13 mouse cellular contexts compared by ENCODE assay signal in the genomic region with DNA sequence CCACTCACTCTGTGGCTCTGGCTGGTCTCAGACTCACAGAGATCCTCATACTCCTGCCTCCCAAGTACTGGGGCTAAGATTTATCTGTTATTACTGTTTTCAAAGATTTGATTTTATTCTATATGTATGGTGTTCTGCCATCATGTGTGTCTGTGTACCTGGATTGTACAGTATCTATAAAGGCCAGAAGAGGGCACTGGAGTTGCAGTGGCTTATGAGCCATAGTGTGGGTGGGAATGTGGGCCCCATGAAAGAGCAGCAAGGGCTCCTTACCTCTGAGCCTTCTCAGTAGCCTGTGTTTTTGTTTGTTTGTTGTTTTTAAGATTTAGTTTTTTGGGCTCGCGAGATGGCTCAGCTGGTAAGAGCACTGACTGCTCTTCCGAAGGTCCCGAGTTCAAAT. TPM values are rescaled to one million over a fixed set of nuclear protein-coding genes. Genes with fewer than 3 reads are reported as not detected.
DNase-seq lines count a peak whose midpoint lies in the region; ATAC-seq and TF ChIP-seq lines count a peak whose summit lies in the region.
"Had no signal": no experiment of that assay in that cellular context is flagged by ENCODE, and none has a peak within 500 bp of the region (broad histone marks: within the 10 kb centered on the region; RNA-seq: fewer than 3 reads in every experiment).

No protein-coding gene starts in this region.

- 96% methylated on average over 4 of the region's 4 CpGs for WGBS in cerebellum, adult 2 months
- 92% methylated on average over 4 of the region's 4 CpGs for WGBS in liver, embryonic 14.5 days (ENCODE audit: insufficient replicate concordance)
- 94% methylated on average over 4 of the region's 4 CpGs for WGBS in liver, embryonic 11.5 days

- H3K36me3 ChIP-seq in liver, embryonic 14.5 days (replicated peaks; ENCODE audit: control insufficient read depth, insufficient read depth, low read depth), result peaks cover 4% of the 10 kb centered on the region
- H3K36me3 ChIP-seq in liver, embryonic 11.5 days (ENCODE audit: control insufficient read depth, insufficient read depth, low read length), result peaks cover 20% of the 10 kb centered on the region
- peaks cover 0 to 9% of the 10 kb centered on the region in 2 experiments; a peak in 2 of 4 replicates for H3K36me3 ChIP-seq in MEL (ENCODE audit: control insufficient read depth in 1 of 2, insufficient read depth in 2 of 2, low read length in 2 of 2)
- H3K36me3 ChIP-seq: midbrain, embryonic 15.5 days had no signal

- no peak overlapping the region for H3K9ac ChIP-seq in liver, embryonic 14.5 days (replicated peaks)
- no peak overlapping the region for H3K9ac ChIP-seq in liver, embryonic 11.5 days (ENCODE audit: low read depth, low read length)
- no peak overlapping the region for H3K9ac ChIP-seq in MEL (ENCODE audit: control insufficient read depth, low read depth, low read length, poor library complexity, severe bottlenecking)
- H3K9ac ChIP-seq: midbrain, embryonic 15.5 days had no signal

- TF ChIP-seq EP300 in liver, embryonic 14.5 days (IDR thresholded peaks at IDR 0.05; ENCODE audit: low read depth), result no peak
- TF ChIP-seq EP300 in MEL (IDR thresholded peaks at IDR 0.05; ENCODE audit: low read depth in 1 of 2, low read length in 2 of 2), result no peak

- ATAC-seq in liver, embryonic 14.5 days (ENCODE audit: insufficient read depth), result no peak
- ATAC-seq in liver, embryonic 11.5 days (replicated peaks; ENCODE audit: low FRiP score), result no peak
- ATAC-seq in megakaryocyte progenitor cell, adult 5-6 weeks (replicated peaks; ENCODE audit: poor library complexity), result peak; percentile 72
- ATAC-seq: midbrain, embryonic 15.5 days had no signal

- H3K4me3 ChIP-seq in cerebellum, adult 2 months (replicated peaks; ENCODE audit: insufficient read depth, low read depth, low read length), result no peak overlapping the region
- H3K4me3 ChIP-seq in liver, embryonic 14.5 days (ENCODE audit: insufficient read depth in 1 of 2, low read depth in 2 of 2, low read length in 2 of 2), result no peak overlapping the region
- no peak overlapping the region for H3K4me3 ChIP-seq in liver, embryonic 11.5 days (ENCODE audit: low read depth, low read length)
- no peak overlapping the region for H3K4me3 ChIP-seq in MEL (ENCODE audit: control insufficient read depth in 1 of 2, insufficient read depth in 1 of 2, low read depth in 2 of 2, low read length in 2 of 2)
- H3K4me3 ChIP-seq: midbrain, embryonic 15.5 days had no signal

- no peaks in the 10 kb centered on the region for H3K27me3 ChIP-seq in cerebellum, adult 2 months (ENCODE audit: control insufficient read depth, insufficient read depth, low read length)
- H3K27me3 ChIP-seq in liver, embryonic 14.5 days (ENCODE audit: control insufficient read depth, insufficient read depth, low read length), result no peaks in the 10 kb centered on the region
- no peaks in the 10 kb centered on the region for H3K27me3 ChIP-seq in liver, embryonic 11.5 days (replicated peaks; ENCODE audit: control insufficient read depth, insufficient read depth, low read length)
- H3K27me3 ChIP-seq in MEL (ENCODE audit: control insufficient read depth in 1 of 2, insufficient read depth in 2 of 2, low read length in 2 of 2), result no peaks in the 10 kb centered on the region
- H3K27me3 ChIP-seq: midbrain, embryonic 15.5 days had no signal

- H3K4me1 ChIP-seq in cerebellum, adult 2 months (ENCODE audit: control insufficient read depth, insufficient read depth, low read length), result peaks cover 6% of the 10 kb centered on the region
- H3K4me1 ChIP-seq in liver, embryonic 14.5 days (replicated peaks; ENCODE audit: control insufficient read depth in 2 of 2, insufficient read depth in 2 of 2, low read length in 1 of 2), result peaks cover 9 to 17% of the 10 kb centered on the region in 2 experiments
- H3K4me1 ChIP-seq in liver, embryonic 11.5 days (replicated peaks; ENCODE audit: control insufficient read depth, insufficient read depth, low read length), result peaks cover 19% of the 10 kb centered on the region
- peaks cover 6 to 12% of the 10 kb centered on the region in 2 experiments for H3K4me1 ChIP-seq in MEL (ENCODE audit: control insufficient read depth in 1 of 2, insufficient read depth in 2 of 2, low read length in 2 of 2)
- H3K4me1 ChIP-seq: midbrain, embryonic 15.5 days had no signal

- no peak for DNase-seq in cerebellum, adult 2 months
- no peak for DNase-seq in cerebellum, adult 9-10 months
- DNase-seq in liver, embryonic 14.5 days (ENCODE audit: low read depth in 3 of 3, low spot score in 3 of 3), result no peak
- DNase-seq in liver, embryonic 11.5 days (ENCODE audit: low spot score), result no peak
- peak; percentile 59 for DNase-seq in MEL (ENCODE audit: low read depth, low spot score)
- no peak for DNase-seq in cerebellum, postnatal 4 days (ENCODE audit: low spot score in 2 of 2)
- DNase-seq in urinary bladder, postnatal 25 days (ENCODE audit: low spot score), result no peak
- DNase-seq: cerebellum, adult 8-10 months; gastrocnemius, postnatal 10 days; heart, postnatal 36 days; kidney, postnatal 25 days had no signal

- TF ChIP-seq POLR2A in cerebellum, adult 2 months (IDR thresholded peaks at IDR 0.05; ENCODE audit: borderline replicate concordance, insufficient read depth, low read length), result no peak
- TF ChIP-seq POLR2A in MEL (IDR thresholded peaks at IDR 0.05; ENCODE audit: control insufficient read depth in 1 of 2, insufficient read depth in 1 of 2, low read depth in 1 of 2, low read length in 2 of 2, poor library complexity in 1 of 2), result no peak

- peak; percentile 36; the same call in 1 of the 2 replicates for TF ChIP-seq CTCF in cerebellum, adult 2 months (IDR thresholded peaks at IDR 0.05; ENCODE audit: borderline replicate concordance, insufficient read depth, low read depth, low read length)
- TF ChIP-seq CTCF in liver, embryonic 14.5 days (IDR thresholded peaks at IDR 0.05; ENCODE audit: low read depth), result peak; percentile 75
- peak; percentile 37 to 58 (median 44); a peak in 5 of 6 replicates for TF ChIP-seq CTCF in MEL (IDR thresholded peaks at IDR 0.05 in 2 of 3, conservative IDR thresholded peaks at IDR 0.05 in 1 of 3; ENCODE audit: control insufficient read depth in 1 of 3, insufficient read depth in 1 of 3, low read depth in 2 of 3, low read length in 3 of 3, poor library complexity in 1 of 3, severe bottlenecking in 1 of 3)

- peak; percentile 52 for TF ChIP-seq RAD21 in MEL (IDR thresholded peaks at IDR 0.05; ENCODE audit: low read depth, low read length)

- H3K79me2 ChIP-seq in MEL (ENCODE audit: control insufficient read depth, insufficient read depth, low read length, poor library complexity), result no peaks in the 10 kb centered on the region; the same call in 1 of the 2 replicates

- H3K27ac ChIP-seq in cerebellum, adult 2 months (ENCODE audit: insufficient read depth, low read length), result no peak overlapping the region
- no peak overlapping the region for H3K27ac ChIP-seq in liver, embryonic 14.5 days
- no peak overlapping the region for H3K27ac ChIP-seq in liver, embryonic 11.5 days (ENCODE audit: low read depth, low read length)
- no peak overlapping the region for H3K27ac ChIP-seq in MEL (ENCODE audit: control insufficient read depth, low read depth, low read length)
- H3K27ac ChIP-seq: midbrain, embryonic 15.5 days had no signal

- H3K4me2 ChIP-seq in liver, embryonic 14.5 days (ENCODE audit: low read depth), result no peak overlapping the region
- H3K4me2 ChIP-seq in liver, embryonic 11.5 days, result no peak overlapping the region
- H3K4me2 ChIP-seq: midbrain, embryonic 15.5 days had no signal

- H3K9me3 ChIP-seq in liver, embryonic 14.5 days (ENCODE audit: control insufficient read depth, low read length), result no peaks in the 10 kb centered on the region
- no peaks in the 10 kb centered on the region for H3K9me3 ChIP-seq in liver, embryonic 11.5 days (ENCODE audit: control insufficient read depth, low read length)
- no peaks in the 10 kb centered on the region for H3K9me3 ChIP-seq in MEL (replicated peaks; ENCODE audit: insufficient read depth, low read length)
- H3K9me3 ChIP-seq: midbrain, embryonic 15.5 days had no signal

RNA-seq across cellular contexts. Expression of a gene that starts 6.9 kb away (rescaled TPM):
- polyA plus RNA-seq in cerebellum, adult 2 months (2012; rRNA removed), result 61.4 and 66.0 TPM in 2 replicates
- polyA plus RNA-seq in liver, embryonic 14.5 days (2012; rRNA removed), result 33.0 and 38.0 TPM in 2 replicates
- polyA plus RNA-seq in liver, embryonic 14.5 days (2014; fragmentation: Nextera tagmentation; extraction: Ambion mirVana), result 15.6 TPM in 2 replicates
- 53.1 and 53.4 TPM in 2 replicates for polyA plus RNA-seq in liver, embryonic 11.5 days (2014; fragmentation: Nextera tagmentation; extraction: Ambion mirVana)
- 45.1 and 50.7 TPM in 2 replicates for total RNA-seq in MEL (2012; rRNA removed)
- polyA plus RNA-seq in MEL (2012; ENCODE audit: insufficient read depth in 1 of 2, insufficient read length in 2 of 2, low read depth in 1 of 2, low replicate concordance in 2 of 2, missing spikeins in 1 of 2), result 10 to 100 TPM in 1 of 2 experiments, not detected in 1; 51.4 TPM
- 9.0 and 16.0 TPM in 2 replicates for total RNA-seq in megakaryocyte progenitor cell, adult 5-6 weeks (2015)
- 11.2 and 11.3 TPM in 2 replicates for total RNA-seq in megakaryocyte progenitor cell, adult 5-6 weeks (2017)

RNA-seq across cellular contexts. Expression of a gene that starts 33.0 kb away (rescaled TPM):
- 45.5 and 46.3 TPM in 2 replicates for polyA plus RNA-seq in cerebellum, adult 2 months (2012; rRNA removed)
- 14.7 and 16.1 TPM in 2 replicates for polyA plus RNA-seq in liver, embryonic 14.5 days (2012; rRNA removed)
- 3.3 and 4.5 TPM in 2 replicates for polyA plus RNA-seq in liver, embryonic 14.5 days (2014; fragmentation: Nextera tagmentation; extraction: Ambion mirVana)
- polyA plus RNA-seq in liver, embryonic 11.5 days (2014; fragmentation: Nextera tagmentation; extraction: Ambion mirVana), result 7.1 and 7.9 TPM in 2 replicates
- 4.4 and 5.2 TPM in 2 replicates for total RNA-seq in MEL (2012; rRNA removed)
- 10 to 100 TPM in 1 of 2 experiments, not detected in 1; 12.1 TPM for polyA plus RNA-seq in MEL (2012; ENCODE audit: insufficient read depth in 1 of 2, insufficient read length in 2 of 2, low read depth in 1 of 2, low replicate concordance in 2 of 2, missing spikeins in 1 of 2)
- 2.5 and 2.8 TPM in 2 replicates for total RNA-seq in megakaryocyte progenitor cell, adult 5-6 weeks (2015)
- 1.4 and 2.4 TPM in 2 replicates for total RNA-seq in megakaryocyte progenitor cell, adult 5-6 weeks (2017)

RNA-seq across cellular contexts. Expression of a gene that starts 39.6 kb away (rescaled TPM):
- polyA plus RNA-seq in cerebellum, adult 2 months (2012; rRNA removed), result 0.38 and 0.43 TPM in 2 replicates
- 0.03 and 0.04 TPM in 2 replicates for polyA plus RNA-seq in liver, embryonic 14.5 days (2012; rRNA removed)
- not detected in 2 replicates for polyA plus RNA-seq in liver, embryonic 14.5 days (2014; fragmentation: Nextera tagmentation; extraction: Ambion mirVana)
- 0.45 and 0.51 TPM in 2 replicates for polyA plus RNA-seq in liver, embryonic 11.5 days (2014; fragmentation: Nextera tagmentation; extraction: Ambion mirVana)
- 2.0 and 2.5 TPM in 2 replicates for total RNA-seq in MEL (2012; rRNA removed)
- 1 to 10 TPM in 1 of 2 experiments, not detected in 1; 6.5 TPM for polyA plus RNA-seq in MEL (2012; ENCODE audit: insufficient read depth in 1 of 2, insufficient read length in 2 of 2, low read depth in 1 of 2, low replicate concordance in 2 of 2, missing spikeins in 1 of 2)
- total RNA-seq in megakaryocyte progenitor cell, adult 5-6 weeks (2015), result not detected in 2 replicates
- total RNA-seq in megakaryocyte progenitor cell, adult 5-6 weeks (2017), result not detected in 2 replicates

RNA-seq across cellular contexts. Expression of a gene that starts 39.8 kb away (rescaled TPM):
- 98.9 and 101 TPM in 2 replicates for polyA plus RNA-seq in cerebellum, adult 2 months (2012; rRNA removed)
- 27.0 and 27.1 TPM in 2 replicates for polyA plus RNA-seq in liver, embryonic 14.5 days (2012; rRNA removed)
- 25.1 and 25.4 TPM in 2 replicates for polyA plus RNA-seq in liver, embryonic 14.5 days (2014; fragmentation: Nextera tagmentation; extraction: Ambion mirVana)
- polyA plus RNA-seq in liver, embryonic 11.5 days (2014; fragmentation: Nextera tagmentation; extraction: Ambion mirVana), result 38.6 and 46.2 TPM in 2 replicates
- total RNA-seq in MEL (2012; rRNA removed), result 49.5 and 62.8 TPM in 2 replicates
- polyA plus RNA-seq in MEL (2012; ENCODE audit: insufficient read depth in 1 of 2, insufficient read length in 2 of 2, low read depth in 1 of 2, low replicate concordance in 2 of 2, missing spikeins in 1 of 2), result 10 to 100 TPM in 1 of 2 experiments, not detected in 1; 73.0 TPM
- total RNA-seq in megakaryocyte progenitor cell, adult 5-6 weeks (2015), result 42.0 and 43.3 TPM in 2 replicates
- total RNA-seq in megakaryocyte progenitor cell, adult 5-6 weeks (2017), result 32.0 and 35.2 TPM in 2 replicates

RNA-seq across cellular contexts. Expression of a gene that starts 40.1 kb away (rescaled TPM):
- 24.8 and 27.5 TPM in 2 replicates for polyA plus RNA-seq in cerebellum, adult 2 months (2012; rRNA removed)
- polyA plus RNA-seq in liver, embryonic 14.5 days (2012; rRNA removed), result 5.3 and 6.4 TPM in 2 replicates
- polyA plus RNA-seq in liver, embryonic 14.5 days (2014; fragmentation: Nextera tagmentation; extraction: Ambion mirVana), result 6.1 and 7.0 TPM in 2 replicates
- 15.2 and 16.7 TPM in 2 replicates for polyA plus RNA-seq in liver, embryonic 11.5 days (2014; fragmentation: Nextera tagmentation; extraction: Ambion mirVana)
- 5.0 and 5.5 TPM in 2 replicates for total RNA-seq in MEL (2012; rRNA removed)
- 1 to 10 TPM in 1 of 2 experiments, not detected in 1; 7.2 TPM for polyA plus RNA-seq in MEL (2012; ENCODE audit: insufficient read depth in 1 of 2, insufficient read length in 2 of 2, low read depth in 1 of 2, low replicate concordance in 2 of 2, missing spikeins in 1 of 2)
- 8.0 and 8.5 TPM in 2 replicates for total RNA-seq in megakaryocyte progenitor cell, adult 5-6 weeks (2015)
- total RNA-seq in megakaryocyte progenitor cell, adult 5-6 weeks (2017), result 5.7 and 5.9 TPM in 2 replicates
